Mouse (Mus musculus) thymus, postnatal 4 days (tissue): ENCODE measurements around the gene Olfr829.
"Not testable (repeated sequence)": the region's sequence is repeated elsewhere in the genome, so short reads cannot be mapped to it uniquely, and the experiment has no call there.

Experiments used
- DNase-seq: peaks from one replicate; pipeline ENCODE4 v3.0.0; 2021

The Olfr829 gene

DNA sequence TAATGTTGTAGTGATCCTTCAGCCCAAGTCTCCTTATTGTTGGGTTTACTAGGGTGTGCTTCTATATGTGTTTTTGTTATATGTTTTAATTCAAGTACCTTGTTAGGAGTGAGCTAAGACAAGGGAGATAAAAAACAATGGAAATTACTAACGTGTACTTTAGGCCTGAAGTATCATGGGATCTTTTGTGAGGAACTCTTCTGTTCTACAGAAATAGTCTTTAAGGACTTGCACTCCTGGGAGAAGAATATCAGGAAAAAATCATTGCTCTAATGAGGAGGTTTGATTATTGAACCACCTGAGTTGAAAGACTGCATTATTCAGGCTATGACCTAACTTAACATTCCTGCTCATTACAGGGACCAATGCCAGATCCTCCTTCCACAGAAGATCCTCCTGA is at the start of gene Olfr829:
Gene Olfr829, plus strand, starts transcription at position 301 of the 400 bp plus-strand sequence.
- DNase-seq, result no peak

DNA sequence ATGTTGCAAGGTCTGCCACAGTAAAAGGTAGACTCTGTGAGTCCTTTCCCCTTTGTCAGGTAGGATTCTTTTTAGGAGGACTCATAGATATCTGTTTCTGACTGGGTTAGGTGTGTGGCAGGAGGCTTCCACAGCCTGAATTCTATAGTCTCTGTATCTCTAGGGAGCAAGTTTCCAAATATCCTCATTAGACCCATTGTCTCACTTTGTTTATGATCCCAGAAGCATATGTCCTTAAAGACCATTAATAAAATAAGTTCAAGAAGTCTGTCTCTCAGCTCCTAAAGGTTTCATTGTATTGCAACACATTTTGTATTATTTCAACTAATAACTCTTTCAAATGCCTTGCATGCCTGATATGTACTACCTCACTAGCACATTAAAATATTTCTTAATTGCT is 35.3 kb upstream of the Olfr829 start, which contains the start of gene Olfr828:
Gene Olfr828, minus strand, starts transcription at position 101 of the 400 bp plus-strand sequence.
- DNase-seq, result no peak

GRCm38 (mm10) chr9:18874393-18874792 is 19.7 kb downstream of the Olfr829 start, which contains the start of gene Olfr830:
Gene Olfr830 (plus strand): TSS chr9:18874693.
- DNase-seq, result no peak

GRCm38 (mm10) chr9:18907699-18908098 is 53.0 kb downstream of the Olfr829 start:
- not testable (repeated sequence) for DNase-seq
